Mouse (Mus musculus): ENCODE measurements around the gene Celf1. TPM values are rescaled to one million over a fixed set of nuclear protein-coding genes. Genes with fewer than 3 reads are reported as not detected.

Gene Celf1
- polyA plus RNA-seq, 1 experiment from 2014 or later = 81.8 TPM

GRCm38 (mm10) chr2:91053181-91053933 is 113.2 kb downstream of the Celf1 start:
- Histone ChIP-seq H3K4me2 (peak overlapping the region; percentile 90), H3K4me1 (peaks cover 10% of the 10 kb centered on the region), H3K4me3 (peak overlapping the region; percentile 90), H3K36me3 (peaks cover 32% of the 10 kb centered on the region), H3K9ac (peak overlapping the region; percentile 84), H3K9me3 (no peaks in the 10 kb centered on the region), H3K27me3 (no peaks in the 10 kb centered on the region), H3K27ac (peak overlapping the region; percentile 85; the same call in 1 of the 2 replicates)
- 0% methylated on average over 6 of the region's 6 CpGs for WGBS
- ATAC-seq (ENCODE audit: borderline replicate concordance, extremely low read depth, low FRiP score, low TSS enrichment) = peak; percentile 61; the same call in 1 of the 2 replicates

- peaks cover 10% of the 10 kb centered on the region for H3K4me1 ChIP-seq
- WGBS = under 1% methylated on average over 40 of the region's 40 CpGs
- no peaks in the 10 kb centered on the region for H3K27me3 ChIP-seq
- peak within 1 kb of the TSS; percentile 90 for H3K4me3 ChIP-seq
- H3K36me3 ChIP-seq = peaks cover 38% of the 10 kb centered on the region
- peak within 1 kb of the TSS; percentile 85 for H3K27ac ChIP-seq
- peak within 1 kb of the TSS; percentile 90 for H3K4me2 ChIP-seq
- peak; percentile 99 for ATAC-seq (ENCODE audit: borderline replicate concordance, extremely low read depth, low FRiP score, low TSS enrichment)
- peak within 1 kb of the TSS; percentile 84 for H3K9ac ChIP-seq
- H3K9me3 ChIP-seq = no peaks in the 10 kb centered on the region
Observed at GRCm38 (mm10) chr2:91053934-91054382, 113.8 kb downstream of the Celf1 start, which contains the start of gene Psmc3. Gene Psmc3 (plus strand): TSS chr2:91054009.

- Histone ChIP-seq H3K27ac (no peak overlapping the region), H3K4me2 (no peak overlapping the region), H3K9me3 (no peaks in the 10 kb centered on the region), H3K4me3 (no peak overlapping the region), H3K27me3 (no peaks in the 10 kb centered on the region), H3K9ac (no peak overlapping the region), H3K4me1 (peaks cover 10% of the 10 kb centered on the region), H3K36me3 (peaks cover 82% of the 10 kb centered on the region)
- WGBS = 88% methylated on average over 5 of the region's 5 CpGs
- ATAC-seq (ENCODE audit: borderline replicate concordance, extremely low read depth, low FRiP score, low TSS enrichment) = no peak
Observed at GRCm38 (mm10) chr2:91058435-91058834, 118.3 kb downstream of the Celf1 start.

GRCm38 (mm10) chr2:91059376-91059775 is 119.2 kb downstream of the Celf1 start:
- no peak overlapping the region for H3K4me2 ChIP-seq
- no peaks in the 10 kb centered on the region for H3K27me3 ChIP-seq
- H3K4me1 ChIP-seq = peaks cover 10% of the 10 kb centered on the region
- H3K27ac ChIP-seq = no peak overlapping the region
- H3K9ac ChIP-seq = no peak overlapping the region
- H3K36me3 ChIP-seq = peaks cover 91% of the 10 kb centered on the region
- H3K9me3 ChIP-seq = no peaks in the 10 kb centered on the region
- 96% methylated on average over 2 of the region's 2 CpGs for WGBS
- no peak for ATAC-seq (ENCODE audit: borderline replicate concordance, extremely low read depth, low FRiP score, low TSS enrichment)
- H3K4me3 ChIP-seq = no peak overlapping the region

GRCm38 (mm10) chr2:91060544-91061355 is 120.6 kb downstream of the Celf1 start:
- Histone ChIP-seq H3K9me3 (no peaks in the 10 kb centered on the region), H3K4me1 (no peaks in the 10 kb centered on the region), H3K9ac (no peak overlapping the region), H3K36me3 (peaks cover 94% of the 10 kb centered on the region), H3K27ac (no peak overlapping the region), H3K27me3 (no peaks in the 10 kb centered on the region), H3K4me3 (no peak overlapping the region), H3K4me2 (no peak overlapping the region)
- 73% methylated on average over 10 of the region's 10 CpGs for WGBS
- ATAC-seq (ENCODE audit: borderline replicate concordance, extremely low read depth, low FRiP score, low TSS enrichment) = no peak

- H3K27ac ChIP-seq = peak overlapping the region; percentile 12; the same call in 1 of the 2 replicates
- H3K9me3 ChIP-seq = no peaks in the 10 kb centered on the region
- peaks cover 92% of the 10 kb centered on the region for H3K36me3 ChIP-seq
- 78% methylated on average over 6 of the region's 6 CpGs for WGBS
- no peak overlapping the region for H3K9ac ChIP-seq
- H3K27me3 ChIP-seq = no peaks in the 10 kb centered on the region
- H3K4me2 ChIP-seq = no peak overlapping the region
- no peaks in the 10 kb centered on the region for H3K4me1 ChIP-seq
- ATAC-seq (ENCODE audit: borderline replicate concordance, extremely low read depth, low FRiP score, low TSS enrichment) = no peak
- H3K4me3 ChIP-seq = no peak overlapping the region
Observed at GRCm38 (mm10) chr2:91061849-91062481, 121.8 kb downstream of the Celf1 start.

- Histone ChIP-seq H3K9ac (no peak overlapping the region), H3K4me2 (no peak overlapping the region), H3K36me3 (peaks cover 86% of the 10 kb centered on the region), H3K4me3 (no peak overlapping the region), H3K27me3 (no peaks in the 10 kb centered on the region), H3K9me3 (no peaks in the 10 kb centered on the region), H3K4me1 (no peaks in the 10 kb centered on the region), H3K27ac (no peak overlapping the region)
- ATAC-seq (ENCODE audit: borderline replicate concordance, extremely low read depth, low FRiP score, low TSS enrichment) = no peak
- WGBS = 89% methylated on average over 16 of the region's 16 CpGs
Observed at GRCm38 (mm10) chr2:91062779-91063606, 122.8 kb downstream of the Celf1 start.

GRCm38 (mm10) chr2:91064211-91064610 is 124.0 kb downstream of the Celf1 start:
- 84% methylated on average over 6 of the region's 6 CpGs for WGBS
- Histone ChIP-seq H3K36me3 (peaks cover 74% of the 10 kb centered on the region), H3K4me2 (no peak overlapping the region), H3K9ac (no peak overlapping the region), H3K27ac (no peak overlapping the region), H3K4me3 (no peak overlapping the region), H3K4me1 (peaks cover 10% of the 10 kb centered on the region), H3K9me3 (no peaks in the 10 kb centered on the region), H3K27me3 (no peaks in the 10 kb centered on the region)
- no peak for ATAC-seq (ENCODE audit: borderline replicate concordance, extremely low read depth, low FRiP score, low TSS enrichment)

- H3K9me3 ChIP-seq = no peaks in the 10 kb centered on the region
- no peak overlapping the region for H3K27ac ChIP-seq
- no peak overlapping the region for H3K4me3 ChIP-seq
- 37% methylated on average over 3 of the region's 3 CpGs for WGBS
- no peaks in the 10 kb centered on the region for H3K27me3 ChIP-seq
- H3K4me1 ChIP-seq = peaks cover 13% of the 10 kb centered on the region
- no peak overlapping the region for H3K9ac ChIP-seq
- peaks cover 61% of the 10 kb centered on the region for H3K36me3 ChIP-seq
- no peak overlapping the region for H3K4me2 ChIP-seq
- no peak for ATAC-seq (ENCODE audit: borderline replicate concordance, extremely low read depth, low FRiP score, low TSS enrichment)
Observed at GRCm38 (mm10) chr2:91065544-91065943, 125.4 kb downstream of the Celf1 start.

GRCm38 (mm10) chr2:91066455-91066854 is 126.3 kb downstream of the Celf1 start:
- H3K9me3 ChIP-seq = no peaks in the 10 kb centered on the region
- peaks cover 21% of the 10 kb centered on the region for H3K4me1 ChIP-seq
- 86% methylated on average over 3 of the region's 3 CpGs for WGBS
- H3K27me3 ChIP-seq = no peaks in the 10 kb centered on the region
- H3K4me3 ChIP-seq = no peak overlapping the region
- H3K36me3 ChIP-seq = peaks cover 52% of the 10 kb centered on the region
- no peak for ATAC-seq (ENCODE audit: borderline replicate concordance, extremely low read depth, low FRiP score, low TSS enrichment)
- H3K27ac ChIP-seq = no peak overlapping the region
- no peak overlapping the region for H3K9ac ChIP-seq
- H3K4me2 ChIP-seq = no peak overlapping the region
